Mouse (Mus musculus): ENCODE results near the gene Zbp1.

Gene Zbp1

GRCm38 (mm10) chr2:173218416-173219141, at the start of gene Zbp1:
Gene Zbp1, minus strand, starts transcription at chr2:173218923.
- peak in 1 of 2 experiments; percentile 4 for DNase-seq

- no peak for DNase-seq
Observed at GRCm38 (mm10) chr2:173267562-173267961, 48.8 kb upstream of the Zbp1 start.

- DNase-seq: no peak
Observed at GRCm38 (mm10) chr2:173266349-173267112, 47.8 kb upstream of the Zbp1 start.

GRCm38 (mm10) chr2:173265468-173266265, 46.9 kb upstream of the Zbp1 start:
- DNase-seq: no peak

GRCm38 (mm10) chr2:173264467-173265128, 45.9 kb upstream of the Zbp1 start:
- DNase-seq: peak; percentile 85 to 92

GRCm38 (mm10) chr2:173263636-173264330, 45.1 kb upstream of the Zbp1 start:
- DNase-seq: peak; percentile 74 to 89

GRCm38 (mm10) chr2:173261497-173261896, 42.8 kb upstream of the Zbp1 start:
- peak; percentile 69 to 79 for DNase-seq

GRCm38 (mm10) chr2:173258459-173259091, 39.9 kb upstream of the Zbp1 start:
- peak; percentile 35 to 70 for DNase-seq

- DNase-seq: peak; percentile 93 to 94
Observed at GRCm38 (mm10) chr2:173257610-173258009, 38.9 kb upstream of the Zbp1 start.

- no peak for DNase-seq
Observed at GRCm38 (mm10) chr2:173256552-173256949, 37.8 kb upstream of the Zbp1 start.

GRCm38 (mm10) chr2:173255810-173256551, 37.3 kb upstream of the Zbp1 start:
- no peak for DNase-seq

- peak; percentile 71 to 84 for DNase-seq
Observed at GRCm38 (mm10) chr2:173253761-173254662, 35.3 kb upstream of the Zbp1 start.

- DNase-seq: peak; percentile 51 to 67
Observed at GRCm38 (mm10) chr2:173251675-173252074, 33.0 kb upstream of the Zbp1 start.

- DNase-seq: peak in 1 of 2 experiments; percentile 67
Observed at GRCm38 (mm10) chr2:173251133-173251532, 32.4 kb upstream of the Zbp1 start.

GRCm38 (mm10) chr2:173250411-173250810, 31.7 kb upstream of the Zbp1 start:
- DNase-seq: no peak

- no peak for DNase-seq
Observed at GRCm38 (mm10) chr2:173249965-173250364, 31.2 kb upstream of the Zbp1 start.

- DNase-seq: no peak
Observed at GRCm38 (mm10) chr2:173249386-173249785, 30.7 kb upstream of the Zbp1 start.

GRCm38 (mm10) chr2:173248822-173249221, 30.1 kb upstream of the Zbp1 start:
- DNase-seq: no peak

GRCm38 (mm10) chr2:173247911-173248310, 29.2 kb upstream of the Zbp1 start:
- peak; percentile 62 to 77 for DNase-seq

GRCm38 (mm10) chr2:173247197-173247596, 28.5 kb upstream of the Zbp1 start:
- no peak for DNase-seq
